Mouse (Mus musculus): ENCODE measurements around the gene Kcnk3. TPM values are rescaled to one million over a fixed set of nuclear protein-coding genes. Genes with fewer than 3 reads are reported as not detected.
A peak's percentile ranks its signal among the peaks of the same experiment; 100 is the strongest.

The Kcnk3 gene
- total RNA-seq, 1 experiment = 0.31 TPM

DNA sequence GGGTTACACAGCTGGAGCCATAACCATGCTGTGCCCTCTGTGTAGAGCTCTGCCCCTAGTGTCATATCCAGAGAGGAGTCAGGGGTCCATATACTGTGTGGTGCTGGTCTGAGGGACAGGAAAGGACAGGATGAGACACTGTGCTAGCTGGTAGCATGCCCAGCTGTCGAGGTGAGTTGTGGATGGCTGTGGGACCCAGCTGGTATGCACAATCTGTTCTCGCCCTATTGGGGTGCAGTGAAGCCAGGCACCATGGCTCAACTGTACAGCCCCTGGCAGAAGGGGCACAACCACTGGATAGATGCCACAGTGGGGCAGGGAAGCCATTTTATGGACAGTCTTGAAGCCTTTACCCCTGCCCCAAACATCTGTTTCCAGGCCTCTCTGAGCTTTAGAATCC, 31.2 kb downstream of the Kcnk3 start:
- in situ Hi-C loops (cut with MboI; ENCODE audit: low sequenced_read_pairs in 2 of 2, unreplicated experiment in 2 of 2) = no loop called here

GRCm38 (mm10) chr5:30620567-30620966, 32.6 kb downstream of the Kcnk3 start:
- in situ Hi-C loops (cut with MboI; ENCODE audit: low sequenced_read_pairs in 2 of 2, unreplicated experiment in 2 of 2) = no loop called here
- TF ChIP-seq ZNF384 (IDR thresholded peaks at IDR 0.05; ENCODE audit: low read depth, low read length) = no peak
- TF ChIP-seq ZC3H11A (IDR thresholded peaks at IDR 0.05; ENCODE audit: borderline replicate concordance, low read depth, low read length) = no peak
- no peak for TF ChIP-seq MAFK (IDR thresholded peaks at IDR 0.05; ENCODE audit: insufficient read depth, low read depth, low read length)
- TF ChIP-seq CHD2 (IDR thresholded peaks at IDR 0.05; ENCODE audit: low read depth, low read length) = no peak
- no peak for TF ChIP-seq HCFC1 (IDR thresholded peaks at IDR 0.05; ENCODE audit: borderline replicate concordance, insufficient read depth, low read length)
- H3K9ac ChIP-seq (ENCODE audit: insufficient read depth, low read depth, low read length, poor library complexity, severe bottlenecking) = no peak overlapping the region
- H3K27ac ChIP-seq (ENCODE audit: insufficient read depth, low read depth, low read length, poor library complexity, severe bottlenecking) = no peak overlapping the region
- no peaks in the 10 kb centered on the region for H3K36me3 ChIP-seq (ENCODE audit: control insufficient read depth, insufficient read depth, low read length, poor library complexity, severe bottlenecking)
- no peak overlapping the region for H3K4me3 ChIP-seq (ENCODE audit: insufficient read depth in 1 of 2, low read depth in 1 of 2, low read length in 2 of 2, poor library complexity in 1 of 2, severe bottlenecking in 1 of 2)
- peaks cover 4 to 24% of the 10 kb centered on the region in 2 experiments; a peak in 2 of 4 replicates for H3K4me1 ChIP-seq (ENCODE audit: control insufficient read depth in 2 of 2, insufficient read depth in 2 of 2, low read length in 2 of 2, poor library complexity in 1 of 2)
- DNase-seq (ENCODE audit: low read depth, low spot score) = no peak
- H3K9me3 ChIP-seq (ENCODE audit: control insufficient read depth, insufficient read depth, low read depth, low read length) = no peaks in the 10 kb centered on the region

More for the DNA sequence above, 31.2 kb downstream of the Kcnk3 start:
- H3K9ac ChIP-seq (ENCODE audit: insufficient read depth, low read depth, low read length, poor library complexity, severe bottlenecking) = no peak overlapping the region
- H3K27ac ChIP-seq (ENCODE audit: insufficient read depth, low read depth, low read length, poor library complexity, severe bottlenecking) = no peak overlapping the region
- no peak for TF ChIP-seq CHD2 (IDR thresholded peaks at IDR 0.05; ENCODE audit: low read depth, low read length)
- TF ChIP-seq MAFK (IDR thresholded peaks at IDR 0.05; ENCODE audit: insufficient read depth, low read depth, low read length) = no peak
- TF ChIP-seq ZNF384 (IDR thresholded peaks at IDR 0.05; ENCODE audit: low read depth, low read length) = no peak
- no peak for TF ChIP-seq ZC3H11A (IDR thresholded peaks at IDR 0.05; ENCODE audit: borderline replicate concordance, low read depth, low read length)
- TF ChIP-seq HCFC1 (IDR thresholded peaks at IDR 0.05; ENCODE audit: borderline replicate concordance, insufficient read depth, low read length) = no peak
- H3K4me3 ChIP-seq (ENCODE audit: insufficient read depth in 1 of 2, low read depth in 1 of 2, low read length in 2 of 2, poor library complexity in 1 of 2, severe bottlenecking in 1 of 2) = no peak overlapping the region
- peaks cover 8 to 34% of the 10 kb centered on the region in 2 experiments; a peak in 3 of 4 replicates for H3K4me1 ChIP-seq (ENCODE audit: control insufficient read depth in 2 of 2, insufficient read depth in 2 of 2, low read length in 2 of 2, poor library complexity in 1 of 2)
- no peak for DNase-seq (ENCODE audit: low read depth, low spot score)
- no peaks in the 10 kb centered on the region for H3K36me3 ChIP-seq (ENCODE audit: control insufficient read depth, insufficient read depth, low read length, poor library complexity, severe bottlenecking)
- H3K9me3 ChIP-seq (ENCODE audit: control insufficient read depth, insufficient read depth, low read depth, low read length) = no peaks in the 10 kb centered on the region

GRCm38 (mm10) chr5:30621211-30621790, 33.3 kb downstream of the Kcnk3 start:
- peaks cover 4 to 23% of the 10 kb centered on the region in 2 experiments; a peak in 2 of 4 replicates for H3K4me1 ChIP-seq (ENCODE audit: control insufficient read depth in 2 of 2, insufficient read depth in 2 of 2, low read length in 2 of 2, poor library complexity in 1 of 2)
- H3K9ac ChIP-seq (ENCODE audit: insufficient read depth, low read depth, low read length, poor library complexity, severe bottlenecking) = no peak overlapping the region
- no peak for DNase-seq (ENCODE audit: low read depth, low spot score)
- no peaks in the 10 kb centered on the region for H3K9me3 ChIP-seq (ENCODE audit: control insufficient read depth, insufficient read depth, low read depth, low read length)
- H3K36me3 ChIP-seq (ENCODE audit: control insufficient read depth, insufficient read depth, low read length, poor library complexity, severe bottlenecking) = no peaks in the 10 kb centered on the region
- TF ChIP-seq ZNF384 (IDR thresholded peaks at IDR 0.05; ENCODE audit: low read depth, low read length) (no peak), ZC3H11A (IDR thresholded peaks at IDR 0.05; ENCODE audit: borderline replicate concordance, low read depth, low read length) (no peak), HCFC1 (IDR thresholded peaks at IDR 0.05; ENCODE audit: borderline replicate concordance, insufficient read depth, low read length) (no peak), CHD2 (IDR thresholded peaks at IDR 0.05; ENCODE audit: low read depth, low read length) (no peak), MAFK (IDR thresholded peaks at IDR 0.05; ENCODE audit: insufficient read depth, low read depth, low read length) (no peak)
- no peak overlapping the region for H3K27ac ChIP-seq (ENCODE audit: insufficient read depth, low read depth, low read length, poor library complexity, severe bottlenecking)
- in situ Hi-C loops (cut with MboI; ENCODE audit: low sequenced_read_pairs in 2 of 2, unreplicated experiment in 2 of 2) = no loop called here
- no peak overlapping the region for H3K4me3 ChIP-seq (ENCODE audit: insufficient read depth in 1 of 2, low read depth in 1 of 2, low read length in 2 of 2, poor library complexity in 1 of 2, severe bottlenecking in 1 of 2)

DNA sequence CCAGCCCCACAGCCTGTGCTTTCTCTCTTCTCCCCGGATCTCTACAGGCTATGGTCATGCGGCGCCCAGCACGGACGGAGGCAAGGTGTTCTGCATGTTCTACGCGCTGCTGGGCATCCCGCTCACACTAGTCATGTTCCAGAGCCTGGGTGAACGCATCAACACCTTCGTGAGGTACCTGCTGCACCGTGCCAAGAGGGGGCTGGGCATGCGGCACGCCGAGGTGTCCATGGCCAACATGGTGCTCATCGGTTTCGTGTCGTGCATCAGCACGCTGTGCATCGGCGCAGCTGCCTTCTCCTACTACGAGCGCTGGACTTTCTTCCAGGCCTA, 33.8 kb downstream of the Kcnk3 start:
- no peak overlapping the region for H3K27ac ChIP-seq (ENCODE audit: insufficient read depth, low read depth, low read length, poor library complexity, severe bottlenecking)
- H3K36me3 ChIP-seq (ENCODE audit: control insufficient read depth, insufficient read depth, low read length, poor library complexity, severe bottlenecking) = no peaks in the 10 kb centered on the region
- peaks cover 4 to 19% of the 10 kb centered on the region in 2 experiments; a peak in 2 of 4 replicates for H3K4me1 ChIP-seq (ENCODE audit: control insufficient read depth in 2 of 2, insufficient read depth in 2 of 2, low read length in 2 of 2, poor library complexity in 1 of 2)
- no peak for DNase-seq (ENCODE audit: low read depth, low spot score)
- no peaks in the 10 kb centered on the region for H3K9me3 ChIP-seq (ENCODE audit: control insufficient read depth, insufficient read depth, low read depth, low read length)
- in situ Hi-C loops (cut with MboI; ENCODE audit: low sequenced_read_pairs in 2 of 2, unreplicated experiment in 2 of 2) = no loop called here
- H3K4me3 ChIP-seq (ENCODE audit: insufficient read depth in 1 of 2, low read depth in 1 of 2, low read length in 2 of 2, poor library complexity in 1 of 2, severe bottlenecking in 1 of 2) = peak overlapping the region; percentile 22 to 36; a peak in 2 of 4 replicates
- no peak overlapping the region for H3K9ac ChIP-seq (ENCODE audit: insufficient read depth, low read depth, low read length, poor library complexity, severe bottlenecking)
- TF ChIP-seq CHD2 (IDR thresholded peaks at IDR 0.05; ENCODE audit: low read depth, low read length) = no peak
- TF ChIP-seq MAFK (IDR thresholded peaks at IDR 0.05; ENCODE audit: insufficient read depth, low read depth, low read length) = no peak
- no peak for TF ChIP-seq ZC3H11A (IDR thresholded peaks at IDR 0.05; ENCODE audit: borderline replicate concordance, low read depth, low read length)
- TF ChIP-seq HCFC1 (IDR thresholded peaks at IDR 0.05; ENCODE audit: borderline replicate concordance, insufficient read depth, low read length) = no peak
- no peak for TF ChIP-seq ZNF384 (IDR thresholded peaks at IDR 0.05; ENCODE audit: low read depth, low read length)
